Mouse (Mus musculus) ES-E14 (cell line): ENCODE results near the gene Mras.

Experiments used
- HCFC1 ChIP-seq: IDR thresholded peaks from 2 replicates; pipeline ENCODE4 v1.6.1; 2012; ENCODE audit warnings: low read length, inconsistent platforms, borderline replicate concordance; ENCODE audit not compliant: insufficient read depth
- MAFK ChIP-seq: IDR thresholded peaks from 2 replicates; pipeline ENCODE4 v1.6.1; 2014; ENCODE audit warnings: mild to moderate bottlenecking, low read depth, low read length, inconsistent platforms; ENCODE audit not compliant: insufficient read depth

DNA sequence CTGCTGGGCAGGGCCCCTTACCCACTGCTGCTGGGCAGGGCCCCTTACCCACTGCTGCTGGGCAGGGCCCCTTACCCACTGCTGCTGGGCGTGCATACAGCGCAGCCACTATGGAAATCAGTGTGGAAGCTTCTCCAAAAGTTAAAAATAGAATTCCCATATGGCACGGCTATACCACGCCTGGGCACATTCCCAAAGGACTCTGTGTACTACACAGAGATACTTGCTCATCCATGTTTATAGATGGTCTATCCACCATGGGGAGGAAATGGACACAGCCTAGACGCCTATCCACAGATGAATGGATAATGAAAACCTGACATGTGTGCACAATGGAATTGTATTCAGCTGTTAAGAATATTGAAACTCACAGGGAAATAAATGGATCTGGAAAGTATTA, 3.8 kb upstream of the Mras start:
- TF ChIP-seq HCFC1, result no peak
- TF ChIP-seq MAFK, result no peak
